Mouse (Mus musculus) ES-E14 (cell line): ENCODE measurements around the gene Polr2b.

Experiments
- CHD2 ChIP-seq: IDR thresholded peaks from 2 replicates; pipeline ENCODE4 v1.6.1; 2014; ENCODE audit warnings: mild to moderate bottlenecking, low read depth, low read length, inconsistent platforms
- HCFC1 ChIP-seq: IDR thresholded peaks from 2 replicates; pipeline ENCODE4 v1.6.1; 2012; ENCODE audit warnings: low read length, inconsistent platforms, borderline replicate concordance; ENCODE audit not compliant: insufficient read depth
- MAFK ChIP-seq: IDR thresholded peaks from 2 replicates; pipeline ENCODE4 v1.6.1; 2014; ENCODE audit warnings: mild to moderate bottlenecking, low read depth, low read length, inconsistent platforms; ENCODE audit not compliant: insufficient read depth
- ZC3H11A ChIP-seq: IDR thresholded peaks from 2 replicates; pipeline ENCODE4 v1.6.1; 2012; ENCODE audit warnings: low read depth, mild to moderate bottlenecking, inconsistent platforms, low read length, borderline replicate concordance
- ZNF384 ChIP-seq: IDR thresholded peaks from 2 replicates; pipeline ENCODE4 v1.6.1; 2012; ENCODE audit warnings: low read depth, low read length, inconsistent platforms

- TF ChIP-seq ZNF384 (no peak), MAFK (no peak), HCFC1 (no peak), ZC3H11A (no peak), CHD2 (no peak)
These were observed 24.3 kb upstream of the Polr2b start for GRCm38 (mm10) chr5:77285685-77286084.
